Mouse (Mus musculus) lung, adult 2 months (tissue): ENCODE results near the gene Lrrc40.

Experiments used
- CTCF ChIP-seq: fragments of 200-500 bp; IDR thresholded peaks from 2 replicates; pipeline ENCODE4 v1.5.1; 2011; ENCODE audit warnings: mild to moderate bottlenecking, low read length, control low read depth; ENCODE audit not compliant: insufficient read depth
- POLR2A ChIP-seq: fragments of 200-500 bp; IDR thresholded peaks from 2 replicates; pipeline ENCODE4 v1.6.1; 2011; ENCODE audit warnings: low read depth, mild to moderate bottlenecking, control low read depth, low read length, borderline replicate concordance; ENCODE audit errors: extremely low read depth

- TF ChIP-seq CTCF (no peak), POLR2A (no peak)
These were observed 27.8 kb upstream of the Lrrc40 start for GRCm38 (mm10) chr3:158008647-158009046.
